Mouse (Mus musculus): ENCODE measurements around the gene Ptov1. TPM values are rescaled to one million over a fixed set of nuclear protein-coding genes. Genes with fewer than 3 reads are reported as not detected.

Ptov1 gene
- polyA plus RNA-seq, 1 experiment from 2014 or later: 112 TPM

DNA sequence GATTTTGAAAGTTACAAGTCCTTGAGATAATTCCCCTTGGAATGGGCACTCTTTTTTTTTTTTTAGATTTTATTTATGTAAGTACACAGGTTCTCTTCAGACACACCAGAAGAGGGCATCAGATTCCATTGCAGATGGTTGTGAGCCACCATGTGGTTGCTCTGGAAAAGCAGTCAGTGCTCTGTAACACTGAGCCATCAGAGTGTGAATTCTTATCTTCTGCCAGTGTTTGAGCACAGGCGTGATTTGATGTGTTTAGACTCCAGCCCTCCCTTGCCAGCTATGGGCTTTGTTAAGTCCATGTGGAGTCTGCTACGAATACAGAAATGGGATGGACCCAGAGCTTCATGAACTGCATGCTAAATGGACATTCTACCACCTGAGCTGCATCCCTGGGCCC lies 51.4 kb downstream of the Ptov1 start:
- 7% methylated on average over 2 of the region's 2 CpGs for WGBS
- peak; percentile 60 for TF ChIP-seq CTCF (IDR thresholded peaks at IDR 0.05; ENCODE audit: low read depth)
- 0 out of 2 replicates have a peak overlapping the region, but pooled peaks have one; percentile 21 for H3K27ac ChIP-seq (ENCODE audit: low read depth, low read length)

DNA sequence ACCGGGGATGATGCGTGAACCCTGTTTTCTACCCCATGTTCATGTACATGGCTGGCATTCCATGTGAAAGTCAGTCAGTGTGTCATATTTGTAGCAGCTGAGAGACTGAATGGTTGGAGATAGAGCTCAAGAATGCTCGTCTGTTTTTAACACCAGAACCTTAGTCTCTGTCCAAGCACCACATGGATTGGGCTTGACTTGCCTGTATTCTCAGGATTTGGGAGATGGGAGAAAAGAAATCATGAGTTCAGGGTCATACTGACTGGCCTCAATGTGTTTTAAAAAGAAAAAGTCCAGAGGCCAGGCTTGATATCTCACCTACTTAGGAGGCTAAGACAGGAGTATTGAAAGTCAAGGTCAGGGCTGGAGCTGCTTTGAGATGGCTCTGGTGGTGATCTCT lies 52.1 kb downstream of the Ptov1 start:
- WGBS: 16% methylated on average over 3 of the region's 3 CpGs
- H3K4me3 ChIP-seq (ENCODE audit: low read depth, low read length): peak overlapping the region; percentile 95
- no peak for TF ChIP-seq CTCF (IDR thresholded peaks at IDR 0.05; ENCODE audit: low read depth)
- no peak overlapping the region for H3K27ac ChIP-seq (ENCODE audit: low read depth, low read length)
- no peak for ATAC-seq
- no peaks in the 10 kb centered on the region for H3K27me3 ChIP-seq (replicated peaks; ENCODE audit: control insufficient read depth, insufficient read depth, low read length)
- peaks cover 16% of the 10 kb centered on the region for H3K4me1 ChIP-seq (replicated peaks; ENCODE audit: control insufficient read depth, insufficient read depth, low read length)
- peak overlapping the region; percentile 84 for H3K4me2 ChIP-seq (replicated peaks; ENCODE audit: low read depth)
- H3K36me3 ChIP-seq (ENCODE audit: control insufficient read depth, insufficient read depth): peaks cover 15% of the 10 kb centered on the region; the same call in 1 of the 2 replicates
- H3K9me3 ChIP-seq (ENCODE audit: control insufficient read depth): no peaks in the 10 kb centered on the region
- peak overlapping the region; percentile 89 for H3K9ac ChIP-seq (ENCODE audit: low read depth, low read length)

More for the DNA sequence above, 51.4 kb downstream of the Ptov1 start:
- H3K27me3 ChIP-seq (replicated peaks; ENCODE audit: control insufficient read depth, insufficient read depth, low read length): no peaks in the 10 kb centered on the region
- peak overlapping the region; percentile 95 for H3K4me3 ChIP-seq (ENCODE audit: low read depth, low read length)
- H3K4me2 ChIP-seq (replicated peaks; ENCODE audit: low read depth): peak overlapping the region; percentile 84
- H3K36me3 ChIP-seq (ENCODE audit: control insufficient read depth, insufficient read depth): peaks cover 9% of the 10 kb centered on the region; the same call in 1 of the 2 replicates
- no peaks in the 10 kb centered on the region for H3K9me3 ChIP-seq (ENCODE audit: control insufficient read depth)
- H3K9ac ChIP-seq (ENCODE audit: low read depth, low read length): no peak overlapping the region
- peaks cover 16% of the 10 kb centered on the region for H3K4me1 ChIP-seq (replicated peaks; ENCODE audit: control insufficient read depth, insufficient read depth, low read length)
- ATAC-seq: no peak

DNA sequence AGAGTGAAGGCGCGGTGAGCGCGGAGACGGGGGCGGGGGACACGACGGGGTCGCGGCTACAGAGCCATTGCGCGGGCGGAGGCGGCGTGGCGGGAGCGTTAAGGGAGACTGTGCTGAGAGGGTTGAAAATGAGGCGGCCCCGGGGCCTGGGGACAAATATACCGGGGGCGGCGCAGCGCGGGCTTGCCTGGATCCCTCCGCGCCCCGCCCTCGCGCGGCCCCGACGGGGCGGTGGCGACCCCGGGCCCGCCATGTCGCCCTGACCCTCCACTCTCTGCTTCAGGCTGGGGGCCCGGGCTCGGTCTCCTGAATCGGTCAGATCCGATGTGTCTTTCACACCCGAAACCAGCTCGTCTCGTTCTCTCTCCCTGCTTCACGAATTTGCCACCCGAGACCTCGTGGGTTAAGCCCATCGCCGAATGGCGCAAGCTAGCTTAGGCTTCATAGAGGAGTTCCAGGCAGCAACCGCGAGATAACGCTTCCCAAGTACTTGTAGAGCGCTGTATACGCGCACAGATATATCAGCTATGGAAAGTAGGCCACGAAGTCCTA lies 53.0 kb downstream of the Ptov1 start, which contains the start of gene Atf5:
Atf5 (minus strand) TSS at position 189 of the 552 bp plus-strand sequence.
- peak within 1 kb of the TSS; percentile 95 for H3K27ac ChIP-seq (ENCODE audit: low read depth, low read length)

DNA sequence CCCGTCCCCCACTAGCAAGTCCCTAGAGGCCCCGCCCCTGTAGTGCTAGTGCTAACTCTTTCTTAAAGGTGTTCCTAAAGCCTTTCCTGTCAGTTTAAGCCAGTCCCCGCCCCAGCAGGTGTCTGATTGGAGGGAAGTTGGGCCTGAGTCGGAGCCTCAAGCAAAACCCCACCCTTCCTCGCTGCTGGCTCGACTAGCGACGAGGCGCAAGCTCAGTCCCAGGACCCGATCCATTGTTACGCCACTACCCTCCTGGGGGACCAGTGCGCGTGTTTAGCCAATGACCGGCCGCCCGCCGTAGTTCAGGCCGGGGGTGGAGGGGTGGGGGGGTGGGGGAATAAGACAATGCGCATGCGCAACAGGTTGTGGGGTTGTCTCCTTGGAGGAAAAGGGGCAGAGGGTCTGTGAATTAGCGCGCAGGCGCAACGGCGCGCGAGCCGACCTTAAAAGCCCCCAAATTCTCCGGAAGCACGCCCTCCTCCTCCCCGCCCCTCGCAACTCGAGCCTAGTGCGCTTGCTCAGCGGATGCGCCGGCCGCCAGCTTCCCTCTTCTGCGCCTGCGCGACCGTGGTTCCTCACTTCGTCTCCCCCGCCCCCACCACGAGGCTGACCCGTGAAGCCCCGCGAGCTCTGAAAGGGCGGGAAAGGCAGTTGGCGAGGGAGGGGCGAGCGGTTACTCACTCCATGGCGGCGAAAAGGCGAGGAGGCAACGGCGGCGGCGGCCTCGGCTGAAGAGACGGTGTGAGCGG lies 53.7 kb downstream of the Ptov1 start, which contains the start of the genes Nup62 and Il4i1:
Nup62 (plus strand) TSS at position 368 of the 749 bp plus-strand sequence.
Il4i1 (plus strand) TSS at position 667 of the 749 bp plus-strand sequence.
- Histone ChIP-seq H3K4me1 (replicated peaks; ENCODE audit: control insufficient read depth, insufficient read depth, low read length) (peaks cover 16% of the 10 kb centered on the region), H3K36me3 (ENCODE audit: control insufficient read depth, insufficient read depth) (peaks cover 30% of the 10 kb centered on the region), H3K27me3 (replicated peaks; ENCODE audit: control insufficient read depth, insufficient read depth, low read length) (no peaks in the 10 kb centered on the region), H3K9ac (ENCODE audit: low read depth, low read length) (peak within 1 kb of the TSS; percentile 89), H3K4me2 (replicated peaks; ENCODE audit: low read depth) (peak within 1 kb of the TSS; percentile 84), H3K9me3 (ENCODE audit: control insufficient read depth) (no peaks in the 10 kb centered on the region), H3K4me3 (ENCODE audit: low read depth, low read length) (peak within 1 kb of the TSS; percentile 95), H3K27ac (ENCODE audit: low read depth, low read length) (peak within 1 kb of the TSS; percentile 95)
- ATAC-seq: peak; percentile 94
- TF ChIP-seq CTCF (IDR thresholded peaks at IDR 0.05; ENCODE audit: low read depth): no peak
- WGBS: under 1% methylated on average over 62 of the region's 62 CpGs

More for the DNA sequence above, 53.0 kb downstream of the Ptov1 start, which contains the start of gene Atf5:
- under 1% methylated on average over 56 of the region's 57 CpGs for WGBS
- Histone ChIP-seq H3K36me3 (ENCODE audit: control insufficient read depth, insufficient read depth) (peaks cover 24% of the 10 kb centered on the region; the same call in 1 of the 2 replicates), H3K9ac (ENCODE audit: low read depth, low read length) (peak within 1 kb of the TSS; percentile 89), H3K27me3 (replicated peaks; ENCODE audit: control insufficient read depth, insufficient read depth, low read length) (no peaks in the 10 kb centered on the region), H3K4me1 (replicated peaks; ENCODE audit: control insufficient read depth, insufficient read depth, low read length) (peaks cover 16% of the 10 kb centered on the region), H3K9me3 (ENCODE audit: control insufficient read depth) (no peaks in the 10 kb centered on the region), H3K4me3 (ENCODE audit: low read depth, low read length) (peak within 1 kb of the TSS; percentile 95), H3K4me2 (replicated peaks; ENCODE audit: low read depth) (peak within 1 kb of the TSS; percentile 84)
- ATAC-seq: peak; percentile 40
- TF ChIP-seq CTCF (IDR thresholded peaks at IDR 0.05; ENCODE audit: low read depth): no peak

DNA sequence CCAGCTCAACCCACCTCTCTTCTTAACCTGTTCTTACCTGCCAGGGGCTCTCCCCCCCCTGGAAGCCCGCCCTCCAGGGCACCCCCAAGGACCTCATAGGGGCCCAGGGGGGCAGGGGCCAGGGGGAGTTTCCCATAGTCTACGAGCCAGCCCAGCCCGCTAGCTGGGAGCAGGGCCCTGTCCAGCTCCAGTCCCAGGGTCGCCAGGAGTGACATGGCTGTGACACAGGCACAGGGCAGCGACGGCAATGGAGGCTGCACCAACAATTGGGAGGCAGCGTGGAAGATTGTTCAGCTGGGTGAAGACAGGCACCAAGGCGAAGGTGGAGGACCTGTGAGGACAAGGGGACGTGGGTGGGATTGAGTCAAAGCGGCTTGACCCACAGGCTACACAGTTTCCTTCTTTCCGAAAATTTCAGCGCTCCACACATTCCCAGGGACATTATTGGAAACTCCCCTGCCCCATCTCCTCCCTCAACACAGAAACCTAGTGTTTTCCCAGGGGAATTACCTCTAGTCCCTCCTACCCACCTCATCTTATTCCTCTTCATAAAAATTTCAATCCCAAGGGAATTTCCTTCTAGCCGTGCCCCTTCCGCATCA lies 54.5 kb downstream of the Ptov1 start:
- Histone ChIP-seq H3K4me2 (replicated peaks; ENCODE audit: low read depth) (peak overlapping the region; percentile 84), H3K9me3 (ENCODE audit: control insufficient read depth) (no peaks in the 10 kb centered on the region), H3K4me3 (ENCODE audit: low read depth, low read length) (peak overlapping the region; percentile 95), H3K4me1 (replicated peaks; ENCODE audit: control insufficient read depth, insufficient read depth, low read length) (peaks cover 11% of the 10 kb centered on the region), H3K27ac (ENCODE audit: low read depth, low read length) (no peak overlapping the region), H3K9ac (ENCODE audit: low read depth, low read length) (no peak overlapping the region; the same call in 1 of the 2 replicates), H3K36me3 (ENCODE audit: control insufficient read depth, insufficient read depth) (peaks cover 32% of the 10 kb centered on the region), H3K27me3 (replicated peaks; ENCODE audit: control insufficient read depth, insufficient read depth, low read length) (no peaks in the 10 kb centered on the region)
- ATAC-seq: no peak
- WGBS: 33% methylated on average over 14 of the region's 14 CpGs
- TF ChIP-seq CTCF (IDR thresholded peaks at IDR 0.05; ENCODE audit: low read depth): no peak

DNA sequence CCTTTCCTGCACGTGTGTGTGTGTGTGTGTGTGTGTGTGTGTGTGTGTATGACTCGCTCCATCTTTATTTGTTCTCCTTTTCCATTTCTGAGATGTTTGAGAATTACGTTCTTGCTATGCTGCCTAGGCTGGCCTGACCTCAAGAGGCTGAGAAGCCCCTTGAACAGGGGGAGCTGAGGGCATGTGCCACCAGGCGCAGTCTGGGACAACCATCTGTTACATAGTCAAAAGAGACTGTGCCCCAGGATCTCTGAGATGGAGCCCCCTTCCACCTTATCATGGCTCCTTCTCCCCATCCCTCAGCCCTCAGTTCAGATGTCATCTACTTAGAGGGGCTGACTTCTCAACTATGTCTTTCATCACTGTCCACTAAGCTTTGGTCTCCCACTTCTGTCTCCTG lies 55.2 kb downstream of the Ptov1 start:
- no peak overlapping the region for H3K9ac ChIP-seq (ENCODE audit: low read depth, low read length)
- H3K9me3 ChIP-seq (ENCODE audit: control insufficient read depth): no peaks in the 10 kb centered on the region
- H3K4me1 ChIP-seq (replicated peaks; ENCODE audit: control insufficient read depth, insufficient read depth, low read length): peaks cover 7% of the 10 kb centered on the region
- H3K27ac ChIP-seq (ENCODE audit: low read depth, low read length): no peak overlapping the region
- no peak overlapping the region for H3K4me2 ChIP-seq (replicated peaks; ENCODE audit: low read depth)
- ATAC-seq: no peak
- peaks cover 32% of the 10 kb centered on the region for H3K36me3 ChIP-seq (ENCODE audit: control insufficient read depth, insufficient read depth)
- TF ChIP-seq CTCF (IDR thresholded peaks at IDR 0.05; ENCODE audit: low read depth): no peak
- WGBS: 91% methylated on average over 4 of the region's 4 CpGs
- H3K27me3 ChIP-seq (replicated peaks; ENCODE audit: control insufficient read depth, insufficient read depth, low read length): no peaks in the 10 kb centered on the region
- no peak overlapping the region for H3K4me3 ChIP-seq (ENCODE audit: low read depth, low read length)

Data from intestine, postnatal 0 days (tissue).